Mouse (Mus musculus): ENCODE data around the gene Pacrg. TPM values are rescaled to one million over a fixed set of nuclear protein-coding genes. Genes with fewer than 3 reads are reported as not detected.

The Pacrg gene
- total RNA-seq (2021) = 10 to 100 TPM; 19.9 to 23.8 TPM
- long read RNA-seq, partial matches to known transcripts = 0 of 16 reads
- long read RNA-seq, other reads (novel, unspliced or antisense) = 13 of 16 reads

- peak; percentile 98 for DNase-seq (ENCODE audit: low spot score in 2 of 2)
Measured at GRCm38 (mm10) chr17:10840148-10840707, at the start of gene Pacrg, which contains the start of gene Prkn. Pacrg (minus strand) TSS chr17:10840311. Prkn (plus strand) TSS chr17:10840384.

GRCm38 (mm10) chr17:10887924-10888323 lies 47.8 kb upstream of the Pacrg start:
- DNase-seq (ENCODE audit: low spot score in 2 of 2) = no peak

- no peak for DNase-seq (ENCODE audit: low spot score in 2 of 2)
Measured at GRCm38 (mm10) chr17:10882260-10882659, 42.1 kb upstream of the Pacrg start.

- no peak for DNase-seq (ENCODE audit: low spot score in 2 of 2)
Measured at GRCm38 (mm10) chr17:10878986-10879385, 38.9 kb upstream of the Pacrg start.

GRCm38 (mm10) chr17:10874208-10875187 lies 34.4 kb upstream of the Pacrg start:
- no peak for DNase-seq (ENCODE audit: low spot score in 2 of 2)

- peak; percentile 37 to 60 for DNase-seq (ENCODE audit: low spot score in 2 of 2)
Measured at GRCm38 (mm10) chr17:10854207-10854606, 14.1 kb upstream of the Pacrg start.

- peak; percentile 16 to 68 for DNase-seq (ENCODE audit: low spot score in 2 of 2)
Measured at GRCm38 (mm10) chr17:10840731-10841201, 655 bp upstream of the Pacrg start.

GRCm38 (mm10) chr17:10818971-10819370 lies 21.1 kb downstream of the Pacrg start:
- DNase-seq (ENCODE audit: low spot score in 2 of 2) = peak; percentile 8 to 60

GRCm38 (mm10) chr17:10808571-10808970 lies 31.5 kb downstream of the Pacrg start:
- DNase-seq (ENCODE audit: low spot score in 2 of 2) = no peak

- peak in 1 of 2 experiments; percentile 53 for DNase-seq (ENCODE audit: low spot score in 2 of 2)
Measured at GRCm38 (mm10) chr17:10807261-10807998, 32.7 kb downstream of the Pacrg start.

GRCm38 (mm10) chr17:10806692-10807091 lies 33.4 kb downstream of the Pacrg start:
- no peak for DNase-seq (ENCODE audit: low spot score in 2 of 2)

GRCm38 (mm10) chr17:10791661-10792060 lies 48.5 kb downstream of the Pacrg start:
- DNase-seq (ENCODE audit: low spot score in 2 of 2) = no peak

- no peak for DNase-seq (ENCODE audit: low spot score in 2 of 2)
Measured at GRCm38 (mm10) chr17:10784401-10784920, 55.6 kb downstream of the Pacrg start.

GRCm38 (mm10) chr17:10776503-10776902 lies 63.6 kb downstream of the Pacrg start:
- DNase-seq (ENCODE audit: low spot score in 2 of 2) = no peak

GRCm38 (mm10) chr17:10774468-10774867 lies 65.6 kb downstream of the Pacrg start:
- no peak for DNase-seq (ENCODE audit: low spot score in 2 of 2)

- DNase-seq (ENCODE audit: low spot score in 2 of 2) = no peak
Measured at GRCm38 (mm10) chr17:10772207-10772606, 67.9 kb downstream of the Pacrg start.

- peak; percentile 72 to 89 for DNase-seq (ENCODE audit: low spot score in 2 of 2)
Measured at GRCm38 (mm10) chr17:10769873-10770272, 70.2 kb downstream of the Pacrg start.

- DNase-seq (ENCODE audit: low spot score in 2 of 2) = no peak
Measured at GRCm38 (mm10) chr17:10766735-10767406, 73.2 kb downstream of the Pacrg start.

- DNase-seq (ENCODE audit: low spot score in 2 of 2) = no peak
Measured at GRCm38 (mm10) chr17:10764343-10764742, 75.8 kb downstream of the Pacrg start.

GRCm38 (mm10) chr17:10757455-10757854 lies 82.7 kb downstream of the Pacrg start:
- no peak for DNase-seq (ENCODE audit: low spot score in 2 of 2)

All from layer of hippocampus, adult 18-20 months (tissue).